Mouse (Mus musculus): ENCODE data around the gene Moxd1.
A peak's percentile ranks its signal among the peaks of the same experiment; 100 is the strongest.

Gene Moxd1

GRCm38 (mm10) chr10:24223449-24224143 is at the start of gene Moxd1:
Gene Moxd1 (plus strand): TSS chr10:24223517.
- peak; percentile 63 for DNase-seq

- DNase-seq, result peak; percentile 37
These were observed 32.9 kb upstream of the Moxd1 start for GRCm38 (mm10) chr10:24190392-24190791.

GRCm38 (mm10) chr10:24191977-24192376 is 31.3 kb upstream of the Moxd1 start:
- no peak for DNase-seq

DNA sequence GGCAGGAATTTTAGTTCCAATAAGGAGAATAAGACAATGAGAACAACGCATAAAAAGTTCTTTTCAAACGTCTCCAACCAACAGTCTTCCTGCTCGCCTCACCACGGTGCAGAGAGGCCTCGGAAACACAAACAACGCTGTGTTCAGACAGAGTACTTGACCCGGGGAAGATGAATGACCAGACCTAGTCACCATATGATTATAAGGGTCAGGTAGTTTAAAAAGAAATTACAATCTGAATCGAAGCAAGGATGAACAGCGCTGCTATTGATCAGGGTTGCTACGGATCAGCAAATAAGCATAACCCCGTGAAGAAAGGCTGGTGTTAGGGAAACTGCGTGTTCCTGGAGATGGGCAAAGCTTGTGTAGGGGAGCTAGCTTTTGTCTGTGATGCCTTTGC is 24.0 kb upstream of the Moxd1 start:
- DNase-seq, result peak; percentile 59

GRCm38 (mm10) chr10:24200099-24200498 is 23.2 kb upstream of the Moxd1 start:
- DNase-seq, result no peak

- no peak for DNase-seq
These were observed 13.2 kb upstream of the Moxd1 start for GRCm38 (mm10) chr10:24210075-24210474.

GRCm38 (mm10) chr10:24213297-24213696 is 10.0 kb upstream of the Moxd1 start:
- DNase-seq, result no peak

GRCm38 (mm10) chr10:24217558-24218268 is 5.6 kb upstream of the Moxd1 start:
- DNase-seq, result no peak

- no peak for DNase-seq
These were observed 2.4 kb upstream of the Moxd1 start for GRCm38 (mm10) chr10:24220931-24221330.

- DNase-seq, result no peak
These were observed 406 bp upstream of the Moxd1 start for GRCm38 (mm10) chr10:24222911-24223310.

- DNase-seq, result no peak
These were observed 1.3 kb downstream of the Moxd1 start for GRCm38 (mm10) chr10:24224591-24224990.

DNA sequence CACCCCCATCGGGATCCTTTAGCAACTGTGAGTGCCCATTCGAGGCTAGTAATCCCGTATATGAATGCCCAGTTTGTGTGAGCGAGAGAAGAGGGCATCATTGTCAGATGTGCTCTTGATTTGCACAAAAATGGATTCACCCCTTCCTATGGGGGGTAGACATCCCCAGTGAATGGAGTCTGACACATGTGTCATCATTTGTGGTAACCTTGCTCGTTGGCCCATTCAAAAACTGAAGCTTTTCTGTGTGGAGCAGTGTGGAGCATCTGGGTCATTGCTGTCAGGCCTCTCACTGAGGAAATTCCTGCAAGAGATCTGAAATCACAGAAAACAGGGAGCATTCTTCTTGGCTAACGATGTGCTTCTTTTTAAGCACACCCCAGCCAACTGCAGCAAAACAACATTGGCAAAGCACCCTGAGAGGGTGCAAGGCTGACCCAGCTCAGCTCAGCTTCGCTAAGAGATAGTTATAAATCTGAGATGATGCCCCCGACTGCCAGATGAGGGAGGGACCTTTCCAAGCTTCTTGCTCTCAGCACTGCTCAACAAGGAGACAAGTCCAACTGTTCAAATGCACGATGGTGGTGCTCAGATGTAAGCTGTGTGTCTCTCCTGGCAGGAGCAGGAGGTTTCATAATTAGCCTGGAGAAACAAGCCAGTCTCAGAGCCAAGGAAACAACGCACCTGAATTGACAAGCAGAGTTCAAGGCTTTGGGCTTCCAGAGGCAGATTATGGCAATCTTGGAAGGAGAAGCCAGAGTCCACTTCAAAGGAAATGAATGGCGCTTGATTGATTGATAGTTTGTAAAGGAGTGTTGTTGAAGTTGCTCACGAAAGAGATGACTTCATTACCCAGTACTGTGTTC is 5.2 kb downstream of the Moxd1 start:
- DNase-seq, result no peak

DNA sequence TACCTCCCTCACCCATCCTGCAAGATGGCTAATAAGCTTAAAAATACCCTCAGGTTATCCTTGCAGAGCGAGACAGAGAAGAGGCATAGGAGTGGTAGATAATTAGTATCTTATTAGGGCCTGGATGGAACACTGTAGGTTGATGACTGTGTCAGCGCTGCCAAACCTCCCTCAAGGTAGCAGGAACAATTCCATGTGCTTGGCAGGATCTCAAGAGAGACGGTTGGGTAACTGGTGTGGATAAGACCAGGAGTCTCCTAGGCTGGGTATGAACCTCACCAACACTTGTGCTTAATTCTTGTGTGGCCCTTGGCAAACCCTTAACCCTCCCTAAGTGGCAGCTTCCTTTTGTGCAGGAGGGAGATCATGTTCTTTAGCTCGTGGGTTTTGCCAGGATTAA is 9.0 kb downstream of the Moxd1 start:
- DNase-seq, result no peak

GRCm38 (mm10) chr10:24235426-24236283 is 12.3 kb downstream of the Moxd1 start:
- DNase-seq, result no peak

- DNase-seq, result no peak
These were observed 23.5 kb downstream of the Moxd1 start for GRCm38 (mm10) chr10:24246815-24247214.

DNA sequence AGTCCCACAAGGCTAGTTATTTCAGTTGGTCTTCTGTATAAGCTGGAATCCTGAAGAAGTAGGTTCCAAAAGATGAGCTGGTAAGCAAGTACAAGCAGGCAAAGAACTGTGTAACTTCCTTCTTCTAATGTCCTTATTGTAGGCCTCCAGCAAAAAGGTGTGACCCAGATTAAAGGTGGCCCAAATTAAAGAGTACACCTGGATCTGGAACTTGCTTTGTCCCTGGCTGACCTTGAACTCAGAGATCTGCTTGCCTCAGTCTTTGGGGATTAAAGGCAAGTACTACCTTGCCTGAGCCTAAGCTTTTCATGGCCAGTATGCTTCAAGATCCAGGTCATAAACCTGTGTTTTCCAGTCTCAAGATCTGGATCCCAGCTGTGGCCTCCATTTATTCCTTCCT is 24.8 kb downstream of the Moxd1 start:
- no peak for DNase-seq

DNA sequence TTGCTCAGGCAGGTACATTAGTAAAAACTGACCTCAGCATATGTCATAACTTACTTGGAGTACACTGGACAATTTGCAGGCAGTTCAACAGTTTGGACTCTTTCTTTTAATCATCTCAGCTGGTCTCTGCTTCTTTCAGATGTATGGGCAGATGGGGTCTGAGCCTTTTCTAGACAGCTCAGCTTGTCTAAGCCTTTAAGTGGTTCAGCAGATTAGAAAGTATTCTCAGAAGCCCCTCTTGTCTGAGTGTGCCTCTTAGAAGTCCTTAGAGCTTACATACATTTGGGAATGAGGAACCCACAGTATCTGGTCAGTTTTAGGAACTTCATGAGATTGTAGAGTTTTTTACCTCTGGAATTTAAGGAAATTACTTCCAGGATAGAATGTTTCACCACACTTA is 28.3 kb downstream of the Moxd1 start:
- DNase-seq, result no peak

DNA sequence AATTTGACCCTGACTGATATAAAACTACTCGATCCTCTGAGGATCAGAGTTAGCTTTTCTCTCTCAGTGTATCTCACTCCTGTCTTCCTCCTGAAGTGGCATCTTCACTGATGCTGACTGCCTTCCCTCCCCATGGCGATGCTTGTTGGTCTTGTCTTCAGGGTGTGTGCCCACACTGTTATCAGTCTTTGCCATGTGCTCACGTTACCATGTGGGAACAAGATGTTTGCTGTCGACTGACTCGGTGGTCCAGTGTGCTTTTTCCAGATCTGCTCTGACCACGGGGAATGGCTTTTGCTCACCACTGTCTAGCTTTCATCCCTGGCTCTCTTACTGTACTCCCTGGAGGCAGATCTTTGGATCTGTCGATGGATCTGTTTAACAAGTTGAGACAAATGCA is 34.8 kb downstream of the Moxd1 start:
- no peak for DNase-seq

DNA sequence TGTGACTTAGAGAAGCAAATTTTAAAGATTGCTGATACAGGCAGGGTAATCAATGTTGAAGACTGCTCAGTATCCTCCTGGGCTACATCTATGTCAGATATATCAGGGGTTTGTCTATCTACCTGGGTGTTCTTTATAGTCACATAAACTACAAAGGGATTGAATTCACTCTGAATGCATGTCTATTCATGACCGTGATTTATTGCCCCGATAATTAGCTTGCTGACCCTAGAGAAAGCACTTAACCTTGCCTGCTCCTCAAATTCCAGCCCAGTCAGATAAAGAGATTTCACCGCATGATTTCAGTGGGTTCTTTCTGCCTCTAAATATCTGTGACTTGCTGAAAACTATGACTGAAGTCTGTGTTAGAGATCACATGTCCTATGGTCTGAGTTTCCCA is 35.6 kb downstream of the Moxd1 start:
- DNase-seq, result peak; percentile 50

DNA sequence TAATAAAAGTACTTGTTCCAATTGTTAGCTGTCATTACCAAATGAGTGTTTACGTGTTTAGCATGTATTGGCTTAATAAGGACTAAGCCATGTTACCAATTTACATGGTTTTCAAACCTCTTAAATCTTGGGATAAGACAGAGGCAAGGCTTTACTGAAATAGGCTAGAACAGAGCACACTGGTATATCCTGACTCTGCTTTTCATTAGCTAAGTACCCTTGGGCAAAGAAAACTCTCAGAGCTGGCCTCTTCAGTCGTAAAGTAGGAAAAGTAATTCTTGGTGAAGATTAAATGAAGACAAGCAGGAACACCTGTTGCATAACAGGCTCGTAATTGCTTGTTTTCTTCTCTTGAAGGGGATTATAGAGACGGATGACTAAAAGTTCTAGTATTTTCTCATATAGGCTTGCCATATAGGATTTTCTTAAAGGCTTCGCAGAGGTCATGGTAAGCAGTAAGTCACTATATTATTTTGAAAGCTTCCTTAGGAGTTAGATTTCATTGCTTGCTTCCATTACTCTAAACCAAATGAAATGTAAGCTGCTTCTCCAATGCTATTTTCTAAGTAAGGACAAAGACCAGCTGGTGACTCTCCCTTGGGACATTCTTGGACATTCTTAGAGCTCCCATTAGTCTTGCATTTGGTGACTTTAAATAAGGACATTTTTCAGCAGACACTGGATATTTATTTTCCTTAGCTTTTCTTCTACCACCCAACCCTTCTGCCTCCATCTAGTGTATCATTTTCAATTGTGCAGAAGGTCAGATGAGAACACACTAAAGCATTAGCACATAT is 36.7 kb downstream of the Moxd1 start:
- DNase-seq, result no peak

DNA sequence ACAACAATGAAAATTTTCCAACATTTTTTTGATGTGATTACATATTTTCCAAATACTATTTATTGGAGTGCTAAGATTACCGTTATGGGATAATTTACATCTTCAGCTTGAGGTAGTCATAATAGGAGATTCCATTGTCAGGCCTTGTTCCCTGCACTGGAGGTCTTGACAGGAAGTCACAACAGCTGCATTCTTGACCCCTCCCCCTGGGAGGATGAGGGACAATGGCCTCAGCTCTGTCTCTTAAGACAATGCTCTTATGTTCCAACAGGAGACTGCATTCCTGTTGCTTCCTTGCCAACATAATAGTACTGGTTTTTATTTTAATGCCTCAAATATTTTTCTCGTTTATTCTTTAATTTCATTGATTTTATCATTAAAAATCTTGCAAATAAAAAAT is 44.2 kb downstream of the Moxd1 start:
- peak; percentile 27 for DNase-seq

All from embryo, embryonic 11 days (tissue).